Mouse (Mus musculus) kidney, embryonic 16.5 days (tissue): Measurements from ENCODE around the gene Zfp784. TPM values are rescaled to one million over a fixed set of nuclear protein-coding genes. Genes with fewer than 3 reads are reported as not detected.

Source experiments
- ATAC-seq: fragments of 200-750 bp; cut with Nextera tagmentation; 2 replicates; pipeline ENCODE4 v1.8.0; 2017; ENCODE audit warnings: moderate TSS enrichment; ENCODE audit not compliant: low FRiP score, low TSS enrichment
- H3K27ac ChIP-seq: fragments of 300-500 bp; sonication (generic); 2 replicates; pipeline ENCODE4 v1.5.1; 2014; ENCODE audit warnings: low read length
- H3K27me3 ChIP-seq: fragments of 300-500 bp; sonication (generic); 2 replicates; pipeline ENCODE4 v1.6.1; 2014; ENCODE audit warnings: low read length, control low read depth, mixed read lengths; ENCODE audit not compliant: insufficient read depth
- H3K36me3 ChIP-seq: fragments of 300-500 bp; sonication (generic); 2 replicates; pipeline ENCODE4 v1.6.1; 2014; ENCODE audit warnings: low read length, control low read depth, mixed read lengths; ENCODE audit not compliant: insufficient read depth
- H3K4me1 ChIP-seq: fragments of 300-500 bp; sonication (generic); 2 replicates; pipeline ENCODE4 v1.6.1; 2014; ENCODE audit warnings: low read length, control low read depth, mixed read lengths; ENCODE audit not compliant: insufficient read depth
- H3K4me2 ChIP-seq: fragments of 300-500 bp; sonication (generic); replicated peaks from 2 replicates; pipeline ENCODE4 v1.6.1; 2014; ENCODE audit warnings: low read depth, low read length
- H3K4me3 ChIP-seq: fragments of 300-500 bp; sonication (generic); 2 replicates; pipeline ENCODE4 v1.5.1; 2014; ENCODE audit warnings: mild to moderate bottlenecking, low read length
- H3K9ac ChIP-seq: fragments of 300-500 bp; sonication (generic); replicated peaks from 2 replicates; pipeline ENCODE4 v1.6.1; 2014; ENCODE audit warnings: low read length
- H3K9me3 ChIP-seq: fragments of 300-500 bp; sonication (generic); 2 replicates; pipeline ENCODE4 v1.6.1; 2016; ENCODE audit warnings: low read length, control low read depth
- whole genome bisulfite sequencing: fragments of 180-500 bp; shearing (Covaris S2); extraction: QIAGEN DNeasy Blood & Tissue Kit; methylation state at CpG from one replicate; pipeline ENCODE4 v1.1.7; 2014; 5-methylcytosine and 5-hydroxymethylcytosine counted together
- polyA plus RNA-seq: library from polyadenylated mRNA; unstranded; fragments of >200 nt; fragmentation: Nextera tagmentation; extraction: Ambion mirVana; gene quantifications from 2 replicates; pipeline ENCODE4 v1.2.1, GENCODE M21; 2015

The Zfp784 gene
- polyA plus RNA-seq, 1 experiment from 2014 or later, result 8.2 TPM

DNA sequence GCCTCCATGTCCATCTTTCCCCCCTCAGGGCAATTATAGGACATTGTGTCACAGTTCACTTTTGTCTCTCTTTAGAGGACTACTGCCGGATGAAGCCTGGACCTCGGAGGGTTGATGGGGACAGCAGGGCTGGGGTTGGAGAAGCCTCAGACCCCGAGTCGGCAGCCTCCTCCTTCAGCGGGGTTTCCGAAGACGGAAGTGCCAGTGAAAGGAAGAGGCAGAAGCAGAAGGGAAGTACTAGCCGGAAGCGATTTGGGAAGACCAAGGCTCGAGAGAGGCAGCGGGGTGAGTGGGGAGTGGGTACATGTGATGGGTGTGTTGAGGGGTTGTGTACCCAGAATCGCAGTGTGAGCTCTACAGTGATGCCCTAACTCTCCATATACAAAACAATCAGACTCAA lies 21.2 kb upstream of the Zfp784 start:
- 90% methylated on average over 12 of the region's 12 CpGs for WGBS
- Histone ChIP-seq H3K27me3 (peaks cover 30% of the 10 kb centered on the region), H3K4me2 (no peak overlapping the region), H3K4me3 (no peak overlapping the region), H3K4me1 (peaks cover 37% of the 10 kb centered on the region), H3K27ac (no peak overlapping the region), H3K9ac (peak overlapping the region; percentile 98; the same call in 1 of the 2 replicates), H3K36me3 (no peaks in the 10 kb centered on the region), H3K9me3 (no peaks in the 10 kb centered on the region)
- ATAC-seq, result no peak

DNA sequence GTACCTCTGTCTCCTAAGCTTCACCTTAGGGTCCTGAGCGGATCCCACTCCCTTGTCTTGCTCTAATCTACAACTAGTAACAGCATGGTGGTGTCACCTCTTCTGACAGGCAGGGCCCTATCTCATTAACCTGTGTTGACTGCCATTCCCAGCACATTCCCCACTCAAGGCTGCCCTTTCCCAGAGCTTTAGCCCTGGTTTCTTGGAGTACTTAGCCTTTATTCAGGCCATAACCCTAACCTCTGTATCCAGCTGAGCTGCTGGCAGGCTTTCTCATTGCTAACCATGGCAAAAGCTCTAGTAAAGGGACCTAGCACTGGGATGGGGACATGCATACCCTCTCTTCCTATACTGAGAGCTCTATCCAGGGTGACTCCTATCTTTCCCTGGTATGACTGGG lies 20.4 kb upstream of the Zfp784 start:
- no peak overlapping the region for H3K4me2 ChIP-seq
- peaks cover 38% of the 10 kb centered on the region for H3K27me3 ChIP-seq
- H3K9ac ChIP-seq, result peak overlapping the region; percentile 19; the same call in 1 of the 2 replicates
- H3K36me3 ChIP-seq, result no peaks in the 10 kb centered on the region
- H3K4me1 ChIP-seq, result peaks cover 36% of the 10 kb centered on the region
- WGBS, result 92% methylated on average over 1 of the region's 1 CpGs
- no peak for ATAC-seq
- no peaks in the 10 kb centered on the region for H3K9me3 ChIP-seq
- H3K27ac ChIP-seq, result no peak overlapping the region
- H3K4me3 ChIP-seq, result no peak overlapping the region

DNA sequence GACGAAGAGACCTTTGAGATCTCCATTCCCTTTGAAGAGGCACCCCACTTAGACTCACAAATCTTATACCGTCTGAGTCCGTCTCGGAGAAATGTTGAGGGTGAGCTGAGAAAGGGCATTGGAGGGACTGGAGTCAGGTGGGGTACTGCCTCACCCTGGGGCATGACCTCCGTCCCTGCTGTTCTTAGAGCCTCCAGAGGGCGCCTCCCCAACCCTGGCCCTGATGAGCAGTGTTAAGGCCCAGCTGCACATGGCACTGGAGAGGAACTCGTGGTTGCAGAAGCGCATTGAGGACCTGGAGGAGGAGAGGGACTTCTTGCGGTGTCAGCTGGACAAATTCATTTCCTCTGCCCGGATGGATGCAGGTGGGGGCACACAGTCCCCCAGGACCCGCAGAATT lies 19.6 kb upstream of the Zfp784 start:
- 30% methylated on average over 11 of the region's 11 CpGs for WGBS
- H3K9ac ChIP-seq, result no peak overlapping the region; the same call in 1 of the 2 replicates
- H3K4me2 ChIP-seq, result peak overlapping the region; percentile 89
- no peaks in the 10 kb centered on the region for H3K9me3 ChIP-seq
- no peak for ATAC-seq
- peaks cover 39% of the 10 kb centered on the region for H3K4me1 ChIP-seq
- no peak overlapping the region for H3K27ac ChIP-seq
- no peaks in the 10 kb centered on the region for H3K36me3 ChIP-seq
- H3K27me3 ChIP-seq, result peaks cover 46% of the 10 kb centered on the region
- H3K4me3 ChIP-seq, result peak overlapping the region; percentile 62

DNA sequence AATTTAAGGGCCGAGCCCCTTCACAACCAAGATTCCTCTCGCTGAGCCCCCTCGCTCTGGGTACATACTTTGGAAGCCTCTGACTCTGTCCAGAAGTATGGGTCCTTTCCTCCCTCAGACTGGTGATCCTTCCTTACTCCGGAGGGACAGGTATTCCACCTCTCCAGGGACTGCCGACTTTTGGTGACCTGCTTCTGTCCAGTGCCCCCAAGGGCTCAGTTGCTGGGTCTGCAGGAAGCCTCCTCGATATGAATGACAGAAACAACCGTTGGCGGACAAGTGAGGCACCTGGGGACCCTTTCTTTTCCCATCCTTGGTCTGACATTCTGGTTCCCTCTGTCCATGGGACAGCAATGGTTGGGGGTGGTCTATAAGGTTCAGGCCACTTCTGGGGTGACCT lies 19.1 kb upstream of the Zfp784 start:
- WGBS, result 31% methylated on average over 8 of the region's 8 CpGs
- no peaks in the 10 kb centered on the region for H3K36me3 ChIP-seq
- H3K9me3 ChIP-seq, result no peaks in the 10 kb centered on the region
- H3K27ac ChIP-seq, result 0 out of 2 replicates have a peak overlapping the region, but pooled peaks have one; percentile 38
- peaks cover 48% of the 10 kb centered on the region for H3K27me3 ChIP-seq
- H3K9ac ChIP-seq, result peak overlapping the region; percentile 86
- H3K4me3 ChIP-seq, result peak overlapping the region; percentile 62
- H3K4me2 ChIP-seq, result peak overlapping the region; percentile 89
- peaks cover 43% of the 10 kb centered on the region for H3K4me1 ChIP-seq
- ATAC-seq, result no peak

DNA sequence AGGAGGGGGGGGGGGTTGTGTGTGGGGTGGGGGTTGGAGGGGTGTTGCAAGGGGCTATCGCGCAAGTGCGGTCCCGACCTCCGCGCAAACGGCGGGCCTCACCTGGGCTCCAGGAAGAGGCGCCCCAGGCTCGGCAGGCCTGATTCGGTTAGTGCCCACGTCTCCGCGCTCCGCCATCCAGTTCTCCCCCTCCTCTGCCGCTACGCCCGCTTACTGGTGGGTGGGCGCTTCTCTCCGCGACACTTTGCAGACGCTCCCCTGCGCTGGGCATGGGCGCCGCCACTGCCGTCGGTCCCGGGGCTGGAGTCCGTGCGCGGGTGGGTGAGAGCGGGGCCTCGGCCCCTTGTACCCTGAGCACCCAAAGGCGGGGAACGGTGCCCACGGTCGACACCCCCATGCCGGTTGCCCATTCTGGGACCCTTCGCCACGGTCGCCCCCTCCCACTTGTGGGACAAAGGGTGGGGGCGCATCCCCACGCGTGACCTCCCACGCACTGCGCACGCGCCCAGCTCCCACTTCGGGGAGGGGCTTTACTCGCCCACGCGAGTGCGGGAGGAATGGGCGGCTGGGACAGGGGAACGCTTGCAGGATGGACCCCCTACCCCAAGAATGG lies 18.5 kb upstream of the Zfp784 start:
- H3K9ac ChIP-seq, result peak overlapping the region; percentile 86
- peaks cover 47% of the 10 kb centered on the region for H3K4me1 ChIP-seq
- H3K27ac ChIP-seq, result peak overlapping the region; percentile 38; the same call in 1 of the 2 replicates
- peak overlapping the region; percentile 89 for H3K4me2 ChIP-seq
- peaks cover 52% of the 10 kb centered on the region for H3K27me3 ChIP-seq
- WGBS, result under 1% methylated on average over 55 of the region's 55 CpGs
- H3K9me3 ChIP-seq, result no peaks in the 10 kb centered on the region
- H3K4me3 ChIP-seq, result peak overlapping the region; percentile 62
- H3K36me3 ChIP-seq, result no peaks in the 10 kb centered on the region
- ATAC-seq, result 0 out of 2 replicates have a peak, but pooled peaks have one; percentile 0

DNA sequence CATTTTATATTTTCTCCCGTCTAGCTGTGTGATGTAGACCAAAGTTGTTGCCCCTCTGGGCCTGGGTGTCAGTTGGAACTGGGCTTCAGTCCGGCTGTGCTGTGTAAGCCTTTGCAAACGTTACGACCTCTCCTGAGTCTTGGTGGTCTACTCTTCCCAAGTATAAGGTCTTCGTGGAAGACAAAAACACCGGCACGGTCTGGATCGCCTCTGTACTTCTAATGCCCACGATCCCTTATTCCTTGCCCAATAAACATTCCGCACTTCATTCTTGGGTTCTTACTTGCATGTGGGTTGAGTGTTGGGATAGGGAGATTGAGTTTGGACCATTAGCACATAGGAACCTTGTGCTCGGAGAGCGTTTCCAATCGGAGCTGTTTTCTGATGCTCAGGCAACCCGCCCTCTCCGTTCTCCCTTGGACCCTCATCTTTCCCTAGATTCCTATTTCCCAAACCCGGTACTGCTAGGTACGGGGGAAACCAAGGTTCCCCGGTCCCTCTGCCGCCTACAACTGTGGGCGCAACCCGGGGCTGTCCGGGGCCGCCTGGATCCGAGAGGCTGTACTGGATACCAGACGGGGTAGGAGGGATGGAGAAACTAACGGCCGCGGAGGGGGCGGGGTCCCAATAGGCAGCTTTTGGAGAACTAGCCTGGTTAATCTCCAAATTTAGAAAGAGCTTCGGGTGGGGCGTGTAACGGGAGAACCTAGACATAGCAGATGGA lies 15.4 kb upstream of the Zfp784 start:
- Histone ChIP-seq H3K4me3 (peak overlapping the region; percentile 75), H3K27me3 (peaks cover 52% of the 10 kb centered on the region), H3K36me3 (no peaks in the 10 kb centered on the region), H3K4me1 (peaks cover 43% of the 10 kb centered on the region), H3K27ac (no peak overlapping the region), H3K4me2 (peak overlapping the region; percentile 93), H3K9me3 (no peaks in the 10 kb centered on the region), H3K9ac (peak overlapping the region; percentile 90)
- ATAC-seq, result no peak
- WGBS, result 6% methylated on average over 32 of the region's 32 CpGs

DNA sequence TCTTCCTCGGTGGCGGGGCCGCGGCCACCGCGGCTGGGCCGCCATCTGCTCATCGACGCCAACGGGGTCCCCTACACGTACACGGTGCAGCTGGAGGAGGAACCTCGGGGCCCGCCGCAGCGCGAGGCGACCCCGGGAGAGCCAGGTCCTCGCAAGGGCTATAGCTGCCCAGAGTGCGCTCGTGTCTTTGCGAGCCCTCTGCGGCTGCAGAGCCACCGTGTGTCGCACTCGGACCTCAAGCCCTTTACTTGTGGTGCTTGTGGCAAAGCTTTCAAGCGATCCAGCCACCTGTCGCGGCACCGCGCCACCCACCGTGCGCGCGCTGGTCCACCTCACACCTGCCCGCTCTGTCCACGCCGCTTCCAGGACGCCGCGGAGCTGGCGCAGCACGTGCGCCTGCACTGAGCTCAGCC lies 14.7 kb upstream of the Zfp784 start:
- H3K27ac ChIP-seq, result peak overlapping the region; percentile 30; the same call in 1 of the 2 replicates
- H3K4me1 ChIP-seq, result peaks cover 43% of the 10 kb centered on the region
- H3K4me2 ChIP-seq, result peak overlapping the region; percentile 93
- peak overlapping the region; percentile 75 for H3K4me3 ChIP-seq
- H3K36me3 ChIP-seq, result no peaks in the 10 kb centered on the region
- ATAC-seq, result no peak
- 3% methylated on average over 40 of the region's 45 CpGs for WGBS
- H3K27me3 ChIP-seq, result peaks cover 52% of the 10 kb centered on the region
- peak overlapping the region; percentile 90 for H3K9ac ChIP-seq
- H3K9me3 ChIP-seq, result no peaks in the 10 kb centered on the region

DNA sequence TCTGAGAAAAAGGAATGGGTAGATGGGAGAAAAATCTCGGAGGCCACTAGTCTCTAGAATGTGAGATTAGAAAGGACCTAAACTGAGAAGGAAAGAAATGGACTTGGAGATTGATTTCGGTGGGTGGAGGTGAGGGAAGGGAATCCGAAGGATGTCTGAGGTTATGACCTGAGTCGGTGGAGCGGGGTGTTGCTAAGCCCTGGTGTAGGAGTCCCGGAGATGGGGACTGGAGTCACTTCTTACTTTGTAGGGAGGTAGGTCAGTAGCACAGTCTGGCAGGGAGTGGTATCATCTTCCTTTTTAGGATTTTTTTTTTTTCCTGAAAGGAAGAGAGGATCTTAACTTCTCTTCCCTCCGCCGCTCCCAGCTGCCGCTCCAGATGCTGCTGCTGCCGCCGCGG lies 14.2 kb upstream of the Zfp784 start:
- Histone ChIP-seq H3K9ac (peak overlapping the region; percentile 90), H3K4me2 (peak overlapping the region; percentile 93), H3K9me3 (no peaks in the 10 kb centered on the region), H3K27me3 (peaks cover 47% of the 10 kb centered on the region), H3K36me3 (no peaks in the 10 kb centered on the region), H3K4me1 (peaks cover 38% of the 10 kb centered on the region), H3K27ac (peak overlapping the region; percentile 30; the same call in 1 of the 2 replicates), H3K4me3 (peak overlapping the region; percentile 75)
- WGBS, result 2% methylated on average over 11 of the region's 12 CpGs
- ATAC-seq, result no peak

DNA sequence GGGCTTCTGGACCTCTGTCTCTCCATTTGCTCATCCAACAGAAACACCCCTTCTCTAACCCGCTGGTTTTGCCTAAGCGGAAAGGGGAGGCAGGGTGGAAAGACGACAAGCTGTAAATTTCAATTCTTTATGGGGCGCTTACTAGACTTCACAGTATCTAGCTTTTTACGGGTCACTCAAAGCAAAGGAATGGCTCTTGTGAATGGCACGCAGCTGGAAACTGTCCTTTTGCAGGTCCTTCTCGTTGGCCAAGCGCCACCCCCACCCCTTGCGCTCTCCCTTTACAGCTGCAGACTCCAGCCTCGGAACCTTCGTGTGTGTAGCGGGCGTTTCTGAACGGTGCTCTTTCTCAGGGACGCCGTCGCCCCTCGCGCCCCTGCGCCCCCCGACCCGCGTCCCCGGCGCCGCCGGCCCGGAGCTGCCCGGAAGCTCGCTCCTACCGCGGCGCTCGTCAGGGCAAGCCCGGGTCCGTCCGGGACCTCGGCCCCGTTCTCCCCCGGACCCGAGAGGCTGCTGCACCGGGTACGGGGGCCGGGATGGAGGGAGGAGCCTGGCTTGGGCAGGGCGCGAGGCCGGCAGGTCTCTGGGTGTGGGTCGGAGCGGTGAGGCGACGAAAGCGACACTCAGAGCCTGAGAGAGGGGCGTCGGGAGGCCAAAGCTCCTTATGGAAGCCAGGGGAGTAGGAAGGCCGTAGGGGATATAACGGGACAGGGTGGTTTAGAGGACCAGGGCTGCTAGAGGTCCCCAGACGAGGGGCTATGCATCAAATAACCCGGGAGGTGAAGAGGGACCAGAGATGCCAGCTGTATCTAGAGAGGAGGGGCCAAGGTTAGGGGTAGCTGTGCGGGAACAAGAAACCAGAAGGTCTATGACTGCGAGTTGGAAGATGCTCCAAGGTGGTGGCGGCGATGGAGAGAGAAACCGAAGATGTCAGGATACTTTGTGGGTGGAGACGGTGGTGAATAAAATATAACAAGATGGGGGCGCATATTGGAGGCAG lies 13.2 kb upstream of the Zfp784 start, which contains the start of gene Zfp580:
Gene Zfp580 (plus strand): TSS at position 346 of the 1,000 bp plus-strand sequence.
- peak; percentile 82 for ATAC-seq
- Histone ChIP-seq H3K27me3 (peaks cover 41% of the 10 kb centered on the region), H3K4me3 (peak within 1 kb of the TSS; percentile 75), H3K36me3 (no peaks in the 10 kb centered on the region), H3K4me1 (peaks cover 30% of the 10 kb centered on the region), H3K27ac (peak within 1 kb of the TSS; percentile 90), H3K9me3 (no peaks in the 10 kb centered on the region), H3K4me2 (peak within 1 kb of the TSS; percentile 93), H3K9ac (peak within 1 kb of the TSS; percentile 90)
- WGBS, result under 1% methylated on average over 65 of the region's 65 CpGs
